Mouse (Mus musculus) bone marrow macrophage, adult 2 months (primary cell): ENCODE measurements around the gene Ankrd34a.

Experiments used
- CTCF ChIP-seq: IDR thresholded peaks from 2 replicates; pipeline ENCODE4 v1.5.1; 2012; ENCODE audit warnings: low read depth, mild to moderate bottlenecking, low read length, moderate library complexity
- POLR2A ChIP-seq: IDR thresholded peaks from 2 replicates; pipeline ENCODE4 v1.6.1; 2012; ENCODE audit warnings: mild to moderate bottlenecking, low read depth, low read length, borderline replicate concordance

- no peak for TF ChIP-seq CTCF
- TF ChIP-seq POLR2A = no peak
These were observed 14.5 kb upstream of the Ankrd34a start for GRCm38 (mm10) chr3:96581771-96582515.
